Mouse (Mus musculus) adrenal gland, adult 18-20 months (tissue): ENCODE data around the gene Btbd18. TPM values are rescaled to one million over a fixed set of nuclear protein-coding genes. Genes with fewer than 3 reads are reported as not detected.
"Not testable (repeated sequence)": the region's sequence is repeated elsewhere in the genome, so short reads cannot be mapped to it uniquely, and the experiment has no call there.

Source experiments
- DNase-seq, 2 experiments: peaks; one replicate each; pipeline ENCODE4 v3.0.0; 2021 to 2022; ENCODE audit warnings: low spot score in 2 of 2
- total RNA-seq, 2 experiments: library from RNA; stranded (reverse); gene quantifications; 1 replicate in 1 of 2; 2 replicates in 1 of 2; pipeline ENCODE4 v1.2.3; 2021

Gene Btbd18
- total RNA-seq, 2 experiments from 2014 or later, result 0.10 TPM; not detected in 1

DNA sequence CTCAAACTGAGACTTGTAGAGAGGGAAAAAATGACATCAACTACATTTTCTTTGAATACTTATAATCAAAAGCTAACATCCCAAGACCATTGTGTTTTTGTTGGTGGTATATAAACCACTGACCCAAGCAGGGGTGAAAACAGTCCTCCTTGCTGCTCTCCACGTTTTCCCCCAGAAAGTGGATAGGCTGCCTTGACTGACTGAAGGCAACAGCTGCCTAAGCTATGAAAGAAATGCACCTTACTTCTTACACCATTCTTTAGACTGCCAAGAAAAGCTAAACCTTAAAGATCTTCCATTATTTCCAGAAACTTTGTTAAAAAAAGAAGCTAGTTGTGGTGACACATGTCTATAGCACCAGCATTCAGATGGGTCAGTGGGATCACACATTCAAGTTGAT lies 12.7 kb upstream of the Btbd18 start:
- DNase-seq, result no peak

GRCm38 (mm10) chr2:84647051-84647568 lies 11.8 kb upstream of the Btbd18 start:
- DNase-seq, result no peak

- DNase-seq, result no peak
These were observed 10.5 kb upstream of the Btbd18 start for GRCm38 (mm10) chr2:84648369-84648768.

- DNase-seq, result no peak
These were observed 9.2 kb upstream of the Btbd18 start for GRCm38 (mm10) chr2:84649674-84650073.

- DNase-seq, result peak; percentile 78 to 79
These were observed 8.2 kb upstream of the Btbd18 start, which contains the start of gene Ctnnd1 for GRCm38 (mm10) chr2:84650464-84651195. TSS of gene Ctnnd1 (minus strand) at chr2:84650765.

GRCm38 (mm10) chr2:84653354-84653753 lies 5.5 kb upstream of the Btbd18 start:
- DNase-seq, result no peak

DNA sequence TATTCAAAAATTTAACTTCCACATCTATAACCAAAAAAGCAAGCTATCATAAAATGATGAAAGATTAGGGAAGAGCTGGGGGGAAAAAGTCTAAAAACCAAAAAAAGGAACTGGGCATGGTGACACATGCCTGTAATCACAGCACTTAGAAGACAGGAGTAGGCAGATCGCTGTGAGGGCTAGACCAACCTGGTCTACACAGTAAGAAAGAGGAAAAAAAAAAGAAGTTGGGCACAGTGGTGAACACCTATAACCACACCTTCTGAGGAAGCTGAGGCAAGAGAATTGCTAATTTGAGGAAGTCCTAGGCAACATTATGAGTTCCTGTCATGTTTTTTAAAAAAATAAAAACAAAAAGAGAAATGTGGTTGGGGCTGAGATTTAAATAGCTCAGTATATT lies 3.0 kb upstream of the Btbd18 start:
- DNase-seq, result no peak

- DNase-seq, result no peak
These were observed 1.4 kb downstream of the Btbd18 start for GRCm38 (mm10) chr2:84660253-84660652.

GRCm38 (mm10) chr2:84662866-84663265 lies 4.0 kb downstream of the Btbd18 start:
- DNase-seq, result peak in 1 of 2 experiments; percentile 47

- DNase-seq, result no peak
These were observed 7.2 kb downstream of the Btbd18 start for GRCm38 (mm10) chr2:84666081-84666480.

DNA sequence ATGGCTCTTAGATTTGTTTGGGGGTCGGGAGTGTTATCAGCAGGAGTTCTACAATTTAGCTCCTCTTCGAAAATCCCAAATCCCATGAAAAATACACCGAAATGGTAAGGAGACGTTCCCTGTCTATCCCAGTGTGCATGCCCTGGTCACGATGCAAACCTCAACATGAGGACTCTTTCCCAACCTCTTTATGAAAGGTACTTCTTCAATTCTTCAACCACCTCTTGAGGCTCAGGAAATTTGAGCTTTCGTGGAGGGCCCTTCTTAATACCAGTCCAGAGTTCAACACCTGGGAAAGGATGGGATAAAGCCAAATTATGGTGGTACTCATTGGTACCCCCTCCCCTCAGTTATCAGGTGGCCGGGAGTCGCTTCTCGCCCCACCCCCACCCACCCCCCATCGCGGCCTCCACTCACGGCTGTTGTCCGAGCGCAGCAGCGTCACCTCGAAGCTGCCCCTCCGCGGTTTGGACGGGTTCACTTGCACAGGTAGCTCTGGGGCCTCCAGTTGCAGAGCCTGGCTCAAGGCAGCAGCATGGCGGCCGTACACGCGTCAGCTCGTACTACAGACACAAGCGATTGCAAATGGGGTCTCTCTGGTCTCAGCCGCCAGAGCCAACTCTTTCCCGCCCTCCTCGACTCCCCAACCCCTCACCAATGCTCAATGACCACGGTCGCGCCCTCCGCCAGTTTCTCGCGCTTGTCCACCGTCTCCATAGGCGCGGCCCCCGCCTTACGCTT lies 11.1 kb downstream of the Btbd18 start:
- peak; percentile 28 to 29 for DNase-seq

DNA sequence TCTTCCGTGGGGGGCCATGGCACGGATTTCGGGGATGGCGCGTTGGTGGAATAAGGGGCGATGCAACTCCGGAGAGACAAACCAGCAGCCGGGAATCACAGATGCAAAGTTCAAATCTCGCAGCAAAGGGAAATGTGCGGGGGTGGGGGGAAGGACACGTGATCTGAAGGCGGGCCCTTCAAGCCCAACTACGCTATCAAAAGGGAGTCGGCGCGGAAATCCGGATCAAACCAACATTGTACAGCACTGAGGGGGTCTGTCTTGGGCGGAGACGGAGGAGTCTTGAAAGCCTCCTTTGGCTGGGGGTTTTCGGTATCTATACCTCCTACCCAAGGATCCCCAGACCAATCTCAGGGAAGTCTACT lies 11.7 kb downstream of the Btbd18 start, which contains the start of gene Selenoh:
TSS of gene Selenoh (minus strand) at position 202 of the 365 bp plus-strand sequence.
- peak; percentile 62 to 69 for DNase-seq

GRCm38 (mm10) chr2:84671535-84671934 lies 12.7 kb downstream of the Btbd18 start:
- DNase-seq, result not testable (repeated sequence)

DNA sequence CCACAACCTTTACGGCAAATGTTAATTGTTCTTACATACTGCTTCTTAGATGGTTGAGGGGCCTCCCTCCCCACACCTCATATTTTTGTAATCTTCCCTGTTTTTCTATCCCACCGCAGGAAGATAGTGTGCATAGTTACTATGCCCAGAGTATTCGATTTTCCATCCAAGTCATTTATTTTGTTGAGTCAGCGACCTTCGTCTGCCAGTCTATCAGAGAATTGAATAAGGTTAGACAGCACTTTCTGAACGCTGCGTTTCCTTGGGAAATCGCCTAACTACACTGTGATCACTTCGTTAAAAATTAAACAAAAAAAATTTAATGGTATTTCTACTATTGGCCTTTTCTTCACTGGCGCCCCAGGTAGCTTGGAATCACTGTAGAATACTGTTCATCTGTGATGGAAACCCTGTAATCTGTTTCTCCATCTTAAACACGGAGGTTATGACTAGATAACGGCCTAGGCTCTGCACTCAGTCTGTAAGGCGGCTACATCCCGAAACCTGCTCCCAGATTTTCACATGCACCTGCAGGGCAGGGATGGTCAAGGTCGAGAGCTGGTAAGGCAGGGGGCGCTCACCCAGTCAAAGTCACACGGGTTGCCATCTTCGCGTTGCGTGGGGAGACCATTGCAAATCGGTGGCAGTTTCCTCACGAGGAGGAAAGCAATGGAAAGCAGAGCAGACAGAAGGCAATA lies 18.5 kb downstream of the Btbd18 start:
- DNase-seq, result no peak

DNA sequence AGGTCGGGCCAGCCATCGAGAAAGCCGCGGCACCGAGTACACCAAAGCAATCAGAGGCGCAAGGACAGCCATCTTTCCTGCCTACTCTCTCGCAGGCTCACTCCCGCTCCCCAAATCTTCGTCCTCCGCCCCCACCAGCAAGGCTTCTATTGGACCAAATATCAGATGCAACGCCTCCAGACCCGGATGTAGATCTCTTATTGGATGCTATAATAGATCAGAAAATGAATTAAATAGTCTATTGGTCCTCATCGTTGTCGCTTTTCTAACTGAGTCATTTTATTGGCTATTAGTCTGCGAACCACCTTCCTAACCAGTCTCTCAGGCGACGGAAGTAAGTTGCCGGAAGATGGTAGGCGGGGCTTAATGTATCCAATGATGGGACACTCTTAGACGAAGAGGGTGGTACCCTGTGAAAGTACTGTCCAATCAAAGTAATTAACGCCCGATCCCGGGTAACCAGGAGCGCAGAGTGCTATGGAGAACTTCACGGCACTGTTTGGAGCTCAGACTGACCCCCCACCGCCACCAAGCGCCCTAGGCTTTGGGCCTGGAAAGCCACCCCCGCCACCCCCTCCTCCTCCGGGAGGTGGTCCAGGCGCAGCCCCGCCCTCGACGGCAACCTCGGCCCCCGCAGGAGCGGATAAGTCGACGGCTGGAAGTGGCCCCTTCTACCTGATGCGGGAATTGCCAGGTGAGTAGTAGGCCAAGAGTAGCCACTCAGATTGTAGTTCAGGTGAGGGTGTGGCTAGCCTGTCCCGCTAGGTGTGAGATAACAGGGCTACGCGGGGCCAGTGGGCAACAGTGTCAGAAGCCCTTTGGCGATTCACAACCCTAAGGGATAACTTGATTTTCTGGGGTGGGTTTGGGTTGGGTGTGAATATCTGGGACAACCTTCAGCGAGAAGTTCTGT lies 19.3 kb downstream of the Btbd18 start, which contains the start of the genes Gm28635 and Med19:
TSS of gene Gm28635 (minus strand) at position 74 of the 913 bp plus-strand sequence.
TSS of gene Med19 (plus strand) at position 435 of the 913 bp plus-strand sequence.
- peak; percentile 72 to 74 for DNase-seq

DNA sequence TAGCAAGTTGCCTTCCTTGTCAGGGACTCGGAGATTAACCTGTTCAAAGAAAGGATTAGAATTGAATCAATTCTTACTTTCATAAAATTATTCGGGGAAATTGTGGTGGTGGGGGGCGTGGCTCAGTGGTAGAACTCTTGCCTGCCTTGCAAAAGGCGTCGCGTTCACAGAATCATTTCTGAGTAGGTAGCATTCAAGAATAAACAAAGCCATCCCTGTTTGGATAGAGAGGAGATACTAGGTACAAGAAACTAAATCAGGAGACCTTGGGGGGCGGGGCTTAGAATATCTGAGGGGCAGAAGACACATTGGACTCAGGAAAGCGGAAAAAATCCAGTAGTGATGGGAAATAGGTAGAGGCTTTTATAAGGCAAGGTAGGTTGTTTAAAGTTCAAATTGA lies 20.1 kb downstream of the Btbd18 start, which contains the start of gene Tmx2:
TSS of gene Tmx2 (minus strand) at position 125 of the 400 bp plus-strand sequence.
- no peak for DNase-seq

DNA sequence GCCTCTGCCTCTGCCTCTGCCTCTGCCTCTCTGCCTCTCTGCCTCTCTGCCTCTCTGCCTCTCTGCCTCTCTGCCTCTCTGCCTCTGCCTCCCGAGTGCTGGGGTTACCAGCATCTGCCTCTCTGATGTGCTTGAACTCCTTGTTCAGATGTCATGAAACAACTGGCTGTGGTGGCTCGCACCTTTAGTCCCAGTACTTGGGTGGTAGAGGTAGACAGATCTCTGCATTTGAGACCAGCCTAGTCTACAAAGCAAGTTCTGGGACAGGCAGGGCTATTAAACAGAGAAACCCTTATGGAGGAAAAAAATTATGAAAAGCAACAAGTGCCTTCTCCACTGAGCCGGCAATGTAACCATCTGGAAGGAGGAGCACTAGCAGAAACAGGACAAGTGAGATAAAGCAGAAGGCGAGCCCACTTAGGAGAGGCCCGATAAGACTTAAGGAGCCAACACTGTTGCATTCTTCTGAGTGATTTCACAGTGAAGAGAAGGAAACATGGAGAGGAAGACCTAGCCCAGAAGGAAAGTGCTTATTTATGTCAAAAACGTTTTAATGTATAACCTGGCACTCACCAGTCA lies 23.8 kb downstream of the Btbd18 start:
- no peak for DNase-seq

DNA sequence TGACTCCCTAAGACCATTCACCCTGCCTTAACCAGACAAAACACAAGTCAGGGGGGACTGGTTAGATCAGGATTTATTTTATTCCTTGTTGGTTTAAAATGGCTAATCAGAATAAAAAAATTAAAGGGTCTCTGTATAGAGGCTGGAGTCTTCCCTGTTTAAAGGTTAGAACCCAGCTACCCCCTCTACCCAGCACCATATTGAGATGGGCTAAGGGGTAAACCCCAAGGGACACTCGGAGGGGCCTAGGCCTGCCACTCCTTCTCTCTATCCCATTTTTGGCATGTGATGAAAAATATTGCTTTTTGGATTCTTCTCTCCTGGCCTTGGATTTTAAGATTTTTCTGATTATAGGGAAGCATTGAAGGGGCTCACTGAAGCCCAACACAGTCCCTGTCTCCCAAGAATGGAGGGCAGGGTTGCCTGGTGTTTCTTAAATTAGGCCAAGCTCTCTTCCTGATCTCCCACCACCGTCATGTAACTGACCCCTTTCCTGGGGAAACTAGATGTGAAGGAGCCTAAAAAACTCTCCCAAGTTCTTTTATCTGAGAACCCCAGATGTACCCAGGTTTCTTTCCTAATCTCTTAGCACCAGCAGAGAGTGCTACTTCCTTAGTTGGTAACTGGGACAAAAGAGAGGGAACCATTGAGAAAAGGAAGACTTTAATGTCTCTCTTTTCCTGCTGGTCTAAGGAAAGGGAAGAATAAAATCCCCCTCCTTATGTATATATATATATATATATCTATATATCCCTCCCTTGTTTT lies 29.4 kb downstream of the Btbd18 start:
- no peak for DNase-seq

GRCm38 (mm10) chr2:84690050-84690449 lies 31.2 kb downstream of the Btbd18 start:
- DNase-seq, result no peak
